Mouse (Mus musculus) heart, postnatal 0 days (tissue): ENCODE measurements at regions not wholly inside any gene's neighbourhood (a gene's known extent, or its start where the extent isn't known, plus 50 kb on each side); places are given as distances from the start of the nearest gene placed in this dataset.

Experiments used
- CTCF ChIP-seq: IDR thresholded peaks from 2 replicates; pipeline ENCODE4 v1.5.1; 2016; ENCODE audit warnings: antibody characterized with exemption, control low read depth, low read depth
- EP300 ChIP-seq: IDR thresholded peaks from 2 replicates; pipeline ENCODE4 v1.6.1; 2016; ENCODE audit warnings: antibody characterized with exemption, low read depth

DNA sequence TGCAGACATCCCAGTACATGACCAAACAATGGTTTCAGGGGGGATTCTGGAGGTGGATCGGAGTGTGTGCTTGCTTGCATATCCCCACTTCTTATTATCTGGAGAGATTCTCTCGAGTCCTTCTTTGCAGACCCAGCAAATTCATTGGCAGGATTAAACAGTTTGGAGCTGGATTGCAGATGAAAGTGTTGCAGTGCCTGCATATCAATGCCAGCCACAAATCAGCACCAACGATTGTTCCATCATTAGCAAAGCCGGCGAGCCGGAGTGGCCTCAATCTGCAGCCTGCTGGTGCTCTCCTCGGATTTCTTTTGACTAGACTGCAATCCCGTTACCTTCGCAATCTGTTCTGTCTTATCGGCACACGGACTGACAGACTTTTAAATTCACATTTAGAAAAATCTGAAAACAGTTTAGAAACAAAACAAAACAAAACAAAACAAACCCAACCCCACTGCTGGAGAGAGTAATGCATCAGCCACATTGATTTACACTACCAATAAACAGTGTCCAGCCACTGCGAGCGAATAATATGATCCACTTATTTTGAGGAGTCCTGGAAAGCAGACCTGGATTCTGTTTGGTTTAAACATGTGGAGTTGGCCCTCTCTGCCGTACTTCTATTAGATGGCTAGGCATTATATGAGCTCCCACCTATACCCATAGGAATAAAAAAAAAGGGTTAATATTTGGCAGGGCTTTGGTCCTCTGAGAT lies 69.9 kb upstream of the Tet2 start:
- no peak for TF ChIP-seq CTCF
- TF ChIP-seq EP300, result no peak
